Mouse (Mus musculus): ENCODE measurements around the gene Slc22a16.

GRCm38 (mm10) chr10:40526301-40526761 is 43.8 kb upstream of the Slc22a16 start:
- TF ChIP-seq CTCF (IDR thresholded peaks at IDR 0.05; ENCODE audit: low read depth, low read length) (no peak), GATA1 (IDR thresholded peaks at IDR 0.05; ENCODE audit: borderline replicate concordance, low read length) (no peak), POLR2AphosphoS5 (IDR thresholded peaks at IDR 0.05; ENCODE audit: insufficient replicate concordance, low read depth, low read length) (no peak)

Measured in G1E (cell line).